Mouse (Mus musculus): Measurements from ENCODE around the gene Hax1. TPM values are rescaled to one million over a fixed set of nuclear protein-coding genes. Genes with fewer than 3 reads are reported as not detected.

Hax1 gene
- 10 to 100 TPM; 52.2 to 57.7 TPM for total RNA-seq (2021)
- long read RNA-seq, experiment 1, transcript Hax1-201 (7 exons, 1,139 nt) = major isoform, 21 of 32 reads
- long read RNA-seq, experiment 1, partial matches to known transcripts = 3 of 32 reads
- long read RNA-seq, experiment 1, other reads (novel, unspliced or antisense) = 4 of 32 reads
- long read RNA-seq, experiment 2, transcript Hax1-201 (7 exons, 1,139 nt) = major isoform, 16 of 20 reads
- long read RNA-seq, experiment 2, partial matches to known transcripts = 3 of 20 reads
- long read RNA-seq, experiment 2, other reads (novel, unspliced or antisense) = 1 of 20 reads

DNA sequence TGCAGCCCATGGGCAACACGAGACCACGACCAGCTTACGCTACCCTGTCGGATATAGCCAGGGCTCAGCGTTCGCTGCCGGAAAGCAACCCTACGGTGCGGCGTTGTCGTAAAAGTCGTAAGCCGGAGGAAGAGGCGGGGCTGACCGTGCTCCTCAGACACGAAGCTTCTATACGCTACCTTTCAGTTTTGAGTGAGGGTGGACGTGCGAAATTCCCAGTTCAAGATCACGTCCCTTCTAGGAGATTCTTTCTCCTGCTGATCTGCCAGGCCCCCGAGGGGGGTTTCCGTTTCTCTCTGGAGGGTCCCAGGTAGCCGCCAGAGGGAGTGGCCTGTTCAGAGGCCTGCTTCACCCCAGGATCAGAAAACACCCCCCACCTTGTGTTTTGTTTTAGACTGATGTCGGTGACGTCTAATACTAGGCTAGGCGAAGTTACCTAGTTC lies at the start of gene Hax1:
TSS of gene Hax1 (minus strand) at position 169 of the 443 bp plus-strand sequence.
- peak; percentile 41 for TF ChIP-seq CTCF (IDR thresholded peaks at IDR 0.05)
- intact Hi-C loops (cut with DNase I) = no loop called here
- Histone ChIP-seq H3K27ac (peak within 1 kb of the TSS; percentile 97), H3K4me3 (peak within 1 kb of the TSS; percentile 95)
- peak; percentile 93 for DNase-seq

DNA sequence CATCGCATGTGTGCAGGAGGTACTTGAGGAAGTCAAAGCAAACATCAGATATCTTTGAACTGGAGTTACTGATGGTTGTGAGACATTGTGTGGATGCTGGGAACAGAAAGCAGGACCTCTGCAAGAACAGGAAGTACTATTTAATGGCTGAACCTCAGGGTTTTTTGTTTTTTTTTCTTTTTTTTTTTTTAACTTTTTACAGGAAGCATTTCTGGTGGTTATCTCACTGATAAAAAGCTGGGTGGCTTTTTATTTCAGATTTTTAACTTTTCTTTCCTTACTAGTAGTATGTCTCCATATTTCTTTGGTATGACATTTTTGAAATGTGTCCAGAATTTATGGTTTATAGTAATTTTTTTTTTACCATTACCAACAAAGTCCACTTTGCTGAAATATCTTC lies 37.7 kb upstream of the Hax1 start:
- no peak for DNase-seq
- no peak overlapping the region for H3K27ac ChIP-seq
- intact Hi-C loops (cut with DNase I) = no loop called here
- no peak overlapping the region for H3K4me3 ChIP-seq
- no peak for TF ChIP-seq CTCF (IDR thresholded peaks at IDR 0.05)

- H3K27ac ChIP-seq = no peak overlapping the region
- H3K4me3 ChIP-seq = no peak overlapping the region
- no peak for DNase-seq
- no peak for TF ChIP-seq CTCF (IDR thresholded peaks at IDR 0.05)
- intact Hi-C loops (cut with DNase I) = no loop called here
Measured at GRCm38 (mm10) chr3:90034653-90035052, 36.1 kb upstream of the Hax1 start.

- intact Hi-C loops (cut with DNase I) = no loop called here
- DNase-seq = no peak
Measured at GRCm38 (mm10) chr3:90016626-90017025, 18.0 kb upstream of the Hax1 start.

GRCm38 (mm10) chr3:90010291-90010690 lies 11.7 kb upstream of the Hax1 start:
- intact Hi-C loops (cut with DNase I) = no loop called here
- DNase-seq = no peak
- Histone ChIP-seq H3K4me3 (no peak overlapping the region), H3K27ac (no peak overlapping the region)
- TF ChIP-seq CTCF (IDR thresholded peaks at IDR 0.05) = no peak

More at GRCm38 (mm10) chr3:90016626-90017025, 18.0 kb upstream of the Hax1 start:
- H3K4me3 ChIP-seq = no peak overlapping the region
- H3K27ac ChIP-seq = no peak overlapping the region
- no peak for TF ChIP-seq CTCF (IDR thresholded peaks at IDR 0.05)

- no peak for TF ChIP-seq CTCF (IDR thresholded peaks at IDR 0.05)
- DNase-seq = no peak
- no peak overlapping the region for H3K27ac ChIP-seq
- H3K4me3 ChIP-seq = no peak overlapping the region
- intact Hi-C loops (cut with DNase I) = loop anchor here (5.0 kb wide), 1 partner anchor 48 kb away; the partner anchor contains the start of genes 4933434E20Rik and Ubap2l
Measured at GRCm38 (mm10) chr3:90004091-90004796, 5.7 kb upstream of the Hax1 start.

- Histone ChIP-seq H3K4me3 (no peak overlapping the region; the same call in 1 of the 2 replicates), H3K27ac (peak overlapping the region; percentile 97; the same call in 1 of the 2 replicates)
- intact Hi-C loops (cut with DNase I) = loop anchor here (5.0 kb wide), 1 partner anchor 52 kb away; the partner anchor contains the start of genes 4933434E20Rik and Ubap2l
- TF ChIP-seq CTCF (IDR thresholded peaks at IDR 0.05) = no peak
- DNase-seq = no peak
Measured at GRCm38 (mm10) chr3:89999830-90000229, 1.2 kb upstream of the Hax1 start.

DNA sequence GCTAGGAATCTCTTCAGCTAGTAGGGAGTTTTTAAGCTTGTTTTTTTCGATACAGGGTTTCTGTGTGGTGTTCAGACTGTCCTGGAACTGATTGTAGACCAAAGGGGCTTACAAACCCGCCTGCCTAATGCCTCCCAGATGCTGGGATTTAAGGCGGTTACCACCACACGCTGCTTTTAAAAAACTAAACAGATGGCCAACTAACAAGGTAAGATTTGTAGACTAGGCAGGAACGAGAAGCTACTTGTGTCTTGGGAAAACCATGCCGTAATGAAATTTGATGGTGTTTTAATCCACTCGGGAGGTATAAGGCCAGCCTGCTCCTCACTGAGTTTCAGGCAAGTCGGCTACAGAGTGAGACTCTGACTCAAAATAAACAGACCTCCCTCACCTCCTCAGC lies 510 bp upstream of the Hax1 start:
- TF ChIP-seq CTCF (IDR thresholded peaks at IDR 0.05) = no peak
- Histone ChIP-seq H3K4me3 (peak overlapping the region; percentile 95), H3K27ac (peak overlapping the region; percentile 97)
- no peak for DNase-seq
- intact Hi-C loops (cut with DNase I) = no loop called here

GRCm38 (mm10) chr3:89997791-89998495 lies 637 bp downstream of the Hax1 start:
- no peak for TF ChIP-seq CTCF (IDR thresholded peaks at IDR 0.05)
- intact Hi-C loops (cut with DNase I) = no loop called here
- H3K27ac ChIP-seq = peak overlapping the region; percentile 97
- peak; percentile 21 for DNase-seq
- H3K4me3 ChIP-seq = peak overlapping the region; percentile 95

DNA sequence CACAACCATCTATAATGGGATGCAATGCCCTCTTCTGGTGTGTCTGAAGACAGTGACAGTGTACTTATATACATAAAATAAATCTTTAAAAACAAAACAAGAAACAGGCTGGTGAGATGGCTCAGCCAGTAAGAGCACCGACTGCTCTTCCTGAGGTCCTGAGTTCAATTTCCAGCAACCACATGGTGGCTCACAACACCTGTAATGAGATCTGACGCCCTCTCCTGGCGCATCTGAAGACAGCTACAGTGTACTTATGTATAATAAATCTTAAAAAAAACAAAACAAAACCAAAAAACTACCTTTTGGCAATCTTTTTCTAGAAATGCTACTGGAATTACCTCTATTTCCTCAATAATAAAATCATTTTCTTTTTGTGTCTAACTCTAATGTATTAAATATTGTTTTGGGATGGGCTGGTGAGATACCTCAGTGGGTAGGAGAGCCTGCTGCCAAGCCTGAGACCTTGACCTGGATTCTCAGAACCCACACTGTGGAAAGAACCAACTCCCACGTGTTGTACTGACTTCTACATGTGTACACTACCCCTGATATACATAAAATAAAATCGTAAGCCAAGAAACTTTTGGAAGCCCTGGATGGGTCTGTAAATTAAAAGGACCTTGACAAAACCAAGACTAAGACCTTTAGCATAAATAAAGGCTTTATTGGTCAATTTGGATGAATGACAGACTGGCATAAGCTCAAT lies 3.6 kb downstream of the Hax1 start:
- intact Hi-C loops (cut with DNase I) = no loop called here
- H3K27ac ChIP-seq = no peak overlapping the region
- H3K4me3 ChIP-seq = no peak overlapping the region
- DNase-seq = no peak
- TF ChIP-seq CTCF (IDR thresholded peaks at IDR 0.05) = peak; percentile 14; the same call in 1 of the 2 replicates

DNA sequence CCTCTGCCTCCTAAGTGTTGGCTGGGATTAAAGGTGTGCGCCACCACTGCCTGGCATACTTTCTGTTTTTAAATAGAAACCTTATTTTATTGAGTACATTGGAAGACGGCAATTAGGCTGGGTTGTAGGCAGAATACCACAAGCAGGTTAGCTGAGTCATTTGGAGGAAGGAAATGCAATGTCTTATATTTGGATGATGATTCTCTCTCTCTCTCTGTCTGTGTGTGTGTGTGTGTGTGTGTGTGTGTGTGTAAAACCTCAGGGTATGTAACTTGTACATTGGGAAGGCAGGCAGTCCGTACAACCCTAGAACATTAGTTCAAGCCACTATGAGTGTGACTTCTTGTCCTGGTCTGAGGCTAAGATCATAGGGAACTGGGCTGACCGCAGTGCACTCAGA lies 10.8 kb downstream of the Hax1 start:
- Histone ChIP-seq H3K4me3 (no peak overlapping the region), H3K27ac (no peak overlapping the region)
- intact Hi-C loops (cut with DNase I) = no loop called here
- DNase-seq = no peak
- TF ChIP-seq CTCF (IDR thresholded peaks at IDR 0.05) = no peak

DNA sequence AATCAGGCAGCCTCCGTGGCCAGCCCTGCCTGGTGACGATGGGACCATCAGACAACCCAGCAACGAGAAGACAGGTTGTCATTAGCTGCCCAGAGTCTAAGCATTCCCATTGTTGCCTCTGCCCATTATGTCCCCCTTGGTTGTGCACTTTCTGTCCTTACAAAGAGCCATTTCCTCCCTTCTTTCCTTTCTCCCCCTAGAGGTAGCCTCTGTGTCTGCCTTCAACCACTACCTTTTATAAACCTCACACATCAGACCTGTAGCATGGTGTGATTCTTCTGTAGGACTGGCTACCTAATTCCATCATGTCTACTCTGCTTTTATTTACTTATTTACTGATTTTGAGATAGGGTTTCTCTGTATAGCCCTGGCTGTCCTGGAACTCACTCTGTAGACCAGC lies 11.4 kb downstream of the Hax1 start:
- intact Hi-C loops (cut with DNase I) = no loop called here
- no peak for DNase-seq
- H3K4me3 ChIP-seq = no peak overlapping the region
- no peak for TF ChIP-seq CTCF (IDR thresholded peaks at IDR 0.05)
- no peak overlapping the region for H3K27ac ChIP-seq

Measured in gastrocnemius, adult 2 months (tissue).